Mouse (Mus musculus) myocyte (in vitro differentiated cells): ENCODE results near the gene Bbs2. TPM values are rescaled to one million over a fixed set of nuclear protein-coding genes. Genes with fewer than 3 reads are reported as not detected.

ENCODE experiments used
- H3K27me3 ChIP-seq: one replicate; pipeline ENCODE4 v1.6.1; 2011; ENCODE audit not compliant: control insufficient read depth, insufficient read depth, insufficient read length
- H3K36me3 ChIP-seq: one replicate; pipeline ENCODE4 v1.6.1; 2011; ENCODE audit not compliant: control insufficient read depth, insufficient read depth
- H3K4me2 ChIP-seq: one replicate; pipeline ENCODE4 v1.6.1; 2011; ENCODE audit warnings: low read depth, control low read depth
- H3K4me3 ChIP-seq: one replicate; pipeline ENCODE4 v1.5.1; 2011; ENCODE audit warnings: mild to moderate bottlenecking, control low read depth, moderate library complexity
- H3K79me2 ChIP-seq: one replicate; pipeline ENCODE4 v1.6.1; 2011; ENCODE audit not compliant: control insufficient read depth, insufficient read depth
- H3ac ChIP-seq: one replicate; pipeline ENCODE4 v1.6.1; 2011; ENCODE audit not compliant: control insufficient read depth, insufficient read length
- CEBPB ChIP-seq: IDR thresholded peaks from 2 replicates; pipeline ENCODE4 v1.6.1; 2011; ENCODE audit warnings: mild to moderate bottlenecking, moderate library complexity; ENCODE audit not compliant: poor library complexity, insufficient read depth, severe bottlenecking
- E2F4 ChIP-seq: IDR thresholded peaks from one replicate; pipeline ENCODE4 v1.6.1; 2011; ENCODE audit warnings: mild to moderate bottlenecking, control low read depth, moderate library complexity; ENCODE audit not compliant: insufficient read depth
- MAX ChIP-seq: IDR thresholded peaks from one replicate; pipeline ENCODE4 v1.6.1; 2011; ENCODE audit warnings: low read depth, mild to moderate bottlenecking, control low read depth
- MYOD1 ChIP-seq, 3 experiments: IDR thresholded peaks; one replicate each; pipeline ENCODE4 v1.6.1; 2011; ENCODE audit warnings: control low read depth in 2 of 3, low read depth in 2 of 3, mild to moderate bottlenecking in 2 of 3, moderate library complexity in 1 of 3; ENCODE audit not compliant: insufficient read length in 2 of 3, control insufficient read depth in 1 of 3
- MYOG ChIP-seq, 3 experiments: IDR thresholded peaks; one replicate each; pipeline ENCODE4 v1.6.1; 2011; ENCODE audit warnings: control low read depth in 2 of 3, low read depth in 2 of 3, mild to moderate bottlenecking in 2 of 3; ENCODE audit not compliant: insufficient read length in 2 of 3, control insufficient read depth in 1 of 3, insufficient read depth in 1 of 3
- POLR2A ChIP-seq: IDR thresholded peaks from one replicate; pipeline ENCODE4 v1.6.1; 2011; ENCODE audit warnings: low read depth, mild to moderate bottlenecking, control low read depth, moderate library complexity; ENCODE audit not compliant: insufficient read length
- POLR2AphosphoS2 ChIP-seq: IDR thresholded peaks from one replicate; pipeline ENCODE4 v1.6.1; 2011; ENCODE audit warnings: low read depth, control low read depth; ENCODE audit not compliant: insufficient read length
- REST ChIP-seq: IDR thresholded peaks from one replicate; pipeline ENCODE4 v1.6.1; 2011; ENCODE audit warnings: mild to moderate bottlenecking, control low read depth, moderate library complexity; ENCODE audit not compliant: insufficient read depth, insufficient read length
- SRF ChIP-seq: IDR thresholded peaks from one replicate; pipeline ENCODE4 v1.6.1; 2011; ENCODE audit warnings: low read depth; ENCODE audit not compliant: control insufficient read depth, insufficient read length
- TCF12 ChIP-seq: IDR thresholded peaks from one replicate; pipeline ENCODE4 v1.6.1; 2011; ENCODE audit warnings: mild to moderate bottlenecking, control low read depth; ENCODE audit not compliant: poor library complexity, insufficient read depth, severe bottlenecking
- TCF3 ChIP-seq: IDR thresholded peaks from one replicate; pipeline ENCODE4 v1.6.1; 2011; ENCODE audit warnings: low read depth, control low read depth; ENCODE audit not compliant: insufficient read length
- USF1 ChIP-seq: IDR thresholded peaks from one replicate; pipeline ENCODE4 v1.6.1; 2011; ENCODE audit warnings: low read depth, mild to moderate bottlenecking, control low read depth, moderate library complexity
- polyA plus RNA-seq: library from polyadenylated mRNA; unstranded; fragments of >200 nt; fragmentation: generic; extraction: Trizol; gene quantifications from one replicate; pipeline ENCODE4 v1.2.1, GENCODE M21; 2012; ENCODE audit warnings: missing spikeins

Gene Bbs2
- polyA plus RNA-seq, 1 experiment, result 11.2 TPM

DNA sequence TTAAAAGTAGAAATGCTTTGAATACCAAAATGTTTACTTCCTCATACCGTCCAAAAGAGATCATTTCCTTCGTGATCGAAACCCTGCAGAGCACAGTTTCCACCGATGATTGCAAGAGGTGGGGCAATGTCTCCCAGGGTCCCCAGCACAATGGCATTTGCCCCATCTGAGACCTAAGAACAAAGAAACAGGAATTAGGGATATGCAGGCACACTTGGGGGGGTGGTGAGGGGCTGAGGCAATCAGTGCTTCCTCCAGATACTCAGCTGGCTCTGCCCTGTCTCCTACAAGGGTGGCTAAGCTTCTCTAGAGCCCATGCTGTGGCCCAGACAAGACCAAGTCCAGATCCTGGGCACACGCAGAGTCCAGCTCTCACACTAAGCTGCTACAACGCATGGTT lies 9.0 kb downstream of the Bbs2 start:
- Histone ChIP-seq H3K79me2 (no peaks in the 10 kb centered on the region), H3K36me3 (no peaks in the 10 kb centered on the region), H3ac (no peak overlapping the region), H3K4me3 (no peak overlapping the region), H3K4me2 (no peak overlapping the region), H3K27me3 (no peaks in the 10 kb centered on the region)
- TF ChIP-seq E2F4, result no peak
- TF ChIP-seq POLR2AphosphoS2, result no peak
- TF ChIP-seq USF1, result no peak

DNA sequence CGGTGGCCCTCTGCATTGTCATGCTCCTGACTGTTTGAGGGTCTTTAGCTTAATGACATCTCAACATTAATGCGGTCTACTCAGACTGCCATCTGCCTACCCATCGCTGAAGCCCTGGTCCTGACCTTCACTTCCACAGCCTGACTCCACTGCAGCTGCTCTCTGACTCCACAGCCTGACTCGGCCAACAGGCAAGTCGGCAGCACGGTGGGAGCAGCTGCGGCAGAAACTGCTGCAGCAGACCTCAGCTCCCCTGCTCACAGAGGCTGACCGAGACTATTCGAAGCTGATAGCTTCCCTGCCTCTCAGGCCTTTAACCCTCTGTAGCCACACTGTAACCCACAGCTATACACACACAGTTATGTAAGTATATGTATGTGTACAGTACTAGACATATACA lies 10.8 kb downstream of the Bbs2 start:
- Histone ChIP-seq H3K27me3 (no peaks in the 10 kb centered on the region), H3K36me3 (no peaks in the 10 kb centered on the region), H3K4me2 (no peak overlapping the region), H3K79me2 (no peaks in the 10 kb centered on the region), H3K4me3 (no peak overlapping the region), H3ac (no peak overlapping the region)
- TF ChIP-seq MYOG (IDR thresholded peaks at IDR 0.05; ENCODE audit: control insufficient read depth in 1 of 3, insufficient read depth in 1 of 3, insufficient read length in 2 of 3, low read depth in 2 of 3) (peak; percentile 24 to 82 (median 79)), MYOD1 (IDR thresholded peaks at IDR 0.05; ENCODE audit: control insufficient read depth in 1 of 3, insufficient read length in 2 of 3, low read depth in 2 of 3) (peak in 2 of 3 experiments; percentile 70 to 72), USF1 (no peak)

DNA sequence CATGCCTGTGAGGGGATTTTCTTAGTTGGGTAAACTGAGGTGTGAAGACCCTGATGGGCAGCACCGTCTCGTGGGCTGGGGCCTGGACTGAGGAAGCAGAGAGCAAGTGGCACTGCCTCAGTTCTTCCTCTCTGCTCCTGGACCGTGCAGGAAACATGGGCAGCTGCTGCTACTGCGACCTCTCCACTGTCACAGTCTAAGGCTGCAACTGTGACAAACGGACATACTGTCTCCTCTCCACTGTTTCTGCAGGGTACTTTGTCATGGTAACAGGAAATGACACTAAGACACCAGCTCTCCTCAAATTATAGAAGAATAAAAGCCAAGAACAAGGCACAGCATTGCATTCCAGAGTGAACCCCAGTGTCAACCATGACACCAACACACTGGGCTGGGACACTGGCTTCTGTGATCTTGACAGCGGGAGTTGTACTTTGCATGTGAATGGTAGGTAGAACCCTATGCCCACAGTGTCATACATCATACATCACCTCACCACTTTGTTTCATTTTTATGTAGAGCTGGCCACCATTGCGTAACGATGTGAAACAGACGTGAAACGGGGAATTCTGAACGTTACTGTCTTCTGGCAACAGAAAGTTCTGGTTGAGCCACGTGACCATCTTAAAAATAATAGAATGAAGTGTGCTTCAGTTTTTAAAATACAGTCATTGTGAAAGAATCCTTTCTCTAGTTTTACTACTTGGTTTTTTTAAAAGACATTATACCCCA lies 22.1 kb downstream of the Bbs2 start:
- no peak for TF ChIP-seq SRF
- no peak for TF ChIP-seq MYOG (IDR thresholded peaks at IDR 0.05; ENCODE audit: control insufficient read depth in 1 of 3, insufficient read depth in 1 of 3, insufficient read length in 2 of 3, low read depth in 2 of 3)
- no peak for TF ChIP-seq MYOD1 (IDR thresholded peaks at IDR 0.05; ENCODE audit: control insufficient read depth in 1 of 3, insufficient read length in 2 of 3, low read depth in 2 of 3)
- no peak for TF ChIP-seq TCF12
- no peak for TF ChIP-seq POLR2AphosphoS2
- TF ChIP-seq REST, result no peak
- no peak for TF ChIP-seq CEBPB
- TF ChIP-seq MAX, result no peak
- no peak for TF ChIP-seq USF1
- no peak for TF ChIP-seq E2F4
- TF ChIP-seq TCF3, result no peak
- no peak for TF ChIP-seq POLR2A

DNA sequence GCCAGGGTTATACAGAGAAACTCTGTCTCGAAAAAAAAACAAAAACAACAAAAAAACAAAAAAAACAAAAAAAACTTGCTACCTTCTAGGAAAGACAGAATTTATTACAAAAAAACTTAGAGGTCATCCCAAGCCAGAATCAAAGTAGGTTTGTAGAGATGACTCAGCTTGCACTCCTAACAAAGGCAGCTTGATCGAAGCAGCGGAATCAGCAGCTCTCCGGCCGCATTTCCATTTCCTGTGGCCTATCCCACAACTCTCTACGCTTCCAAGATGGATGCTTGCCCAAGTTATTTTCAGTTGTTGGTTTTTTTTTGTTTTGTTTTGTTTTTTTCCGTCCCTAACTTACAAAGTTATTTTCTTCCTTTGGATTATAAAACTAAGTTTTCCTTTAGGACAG lies 29.9 kb downstream of the Bbs2 start:
- Histone ChIP-seq H3K4me3 (no peak overlapping the region), H3ac (no peak overlapping the region), H3K4me2 (no peak overlapping the region), H3K79me2 (no peaks in the 10 kb centered on the region), H3K27me3 (no peaks in the 10 kb centered on the region), H3K36me3 (peaks cover 10% of the 10 kb centered on the region)
- TF ChIP-seq CEBPB (no peak), MAX (no peak)

More for the DNA sequence above, 22.1 kb downstream of the Bbs2 start:
- H3K79me2 ChIP-seq, result no peaks in the 10 kb centered on the region
- H3K27me3 ChIP-seq, result no peaks in the 10 kb centered on the region
- no peak overlapping the region for H3K4me2 ChIP-seq
- no peak overlapping the region for H3K4me3 ChIP-seq
- no peak overlapping the region for H3ac ChIP-seq
- peaks cover 4% of the 10 kb centered on the region for H3K36me3 ChIP-seq

DNA sequence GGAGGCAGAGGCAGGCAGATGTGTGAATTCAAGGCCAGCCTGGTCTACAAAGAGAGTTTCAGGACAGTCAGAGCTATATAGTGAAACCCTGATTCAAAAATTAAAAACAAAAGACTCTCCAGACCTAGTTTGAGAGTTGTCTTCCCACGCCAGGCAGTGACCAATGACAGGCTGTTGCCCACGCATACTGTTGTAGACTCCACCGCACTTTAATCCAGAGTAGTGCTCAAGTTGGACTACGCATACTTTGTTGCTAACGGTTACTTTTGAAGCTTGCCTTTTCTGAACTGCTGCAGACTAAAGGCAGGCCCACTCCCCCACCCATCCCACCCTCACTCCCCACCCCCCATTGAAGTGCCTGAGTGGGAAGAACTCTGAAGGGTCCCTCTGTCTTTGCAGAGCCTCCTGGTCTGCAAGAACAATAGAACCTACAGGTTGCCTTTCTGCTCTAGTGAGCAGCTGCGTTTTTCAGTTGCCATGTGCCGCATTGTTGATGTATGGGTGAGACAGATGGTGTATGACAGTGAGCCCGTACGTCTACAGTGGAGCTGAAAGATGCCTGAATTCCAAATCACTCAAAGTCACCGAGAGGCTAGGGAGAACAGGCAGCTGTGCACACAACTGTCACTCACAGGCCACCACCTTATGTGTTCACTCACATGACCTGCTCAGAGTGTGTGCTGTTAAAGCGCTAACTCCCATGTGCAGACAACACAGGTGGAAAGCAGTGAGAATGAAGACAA lies 32.4 kb downstream of the Bbs2 start:
- Histone ChIP-seq H3ac (no peak overlapping the region), H3K4me2 (no peak overlapping the region), H3K36me3 (peaks cover 14% of the 10 kb centered on the region), H3K79me2 (no peaks in the 10 kb centered on the region), H3K27me3 (no peaks in the 10 kb centered on the region), H3K4me3 (no peak overlapping the region)
- TF ChIP-seq CEBPB, result no peak
- TF ChIP-seq E2F4, result no peak
- TF ChIP-seq MAX, result no peak
- no peak for TF ChIP-seq TCF12
- no peak for TF ChIP-seq USF1
- TF ChIP-seq MYOD1 (IDR thresholded peaks at IDR 0.05; ENCODE audit: control insufficient read depth in 1 of 3, insufficient read length in 2 of 3, low read depth in 2 of 3), result no peak
- TF ChIP-seq REST, result no peak
- TF ChIP-seq MYOG (IDR thresholded peaks at IDR 0.05; ENCODE audit: control insufficient read depth in 1 of 3, insufficient read depth in 1 of 3, insufficient read length in 2 of 3, low read depth in 2 of 3), result no peak
- TF ChIP-seq TCF3, result no peak
